Mouse (Mus musculus) spleen, adult 10 weeks (tissue): Measurements from ENCODE around the gene Hsdl1. TPM values are rescaled to one million over a fixed set of nuclear protein-coding genes. Genes with fewer than 3 reads are reported as not detected.

Source experiments
- polyA plus RNA-seq: library from polyadenylated mRNA; stranded (reverse); fragments of 350-450 nt; fragmentation: Illumina TruSeq; extraction: RNeasy Lipid Tissue Mini Kit (QIAGEN cat#74804); gene quantifications from one replicate; pipeline ENCODE4 v1.2.3, GENCODE M21; 2015; ENCODE audit warnings: low replicate concordance; ENCODE audit not compliant: insufficient read depth

The Hsdl1 gene
- 31.2 TPM for polyA plus RNA-seq

DNA sequence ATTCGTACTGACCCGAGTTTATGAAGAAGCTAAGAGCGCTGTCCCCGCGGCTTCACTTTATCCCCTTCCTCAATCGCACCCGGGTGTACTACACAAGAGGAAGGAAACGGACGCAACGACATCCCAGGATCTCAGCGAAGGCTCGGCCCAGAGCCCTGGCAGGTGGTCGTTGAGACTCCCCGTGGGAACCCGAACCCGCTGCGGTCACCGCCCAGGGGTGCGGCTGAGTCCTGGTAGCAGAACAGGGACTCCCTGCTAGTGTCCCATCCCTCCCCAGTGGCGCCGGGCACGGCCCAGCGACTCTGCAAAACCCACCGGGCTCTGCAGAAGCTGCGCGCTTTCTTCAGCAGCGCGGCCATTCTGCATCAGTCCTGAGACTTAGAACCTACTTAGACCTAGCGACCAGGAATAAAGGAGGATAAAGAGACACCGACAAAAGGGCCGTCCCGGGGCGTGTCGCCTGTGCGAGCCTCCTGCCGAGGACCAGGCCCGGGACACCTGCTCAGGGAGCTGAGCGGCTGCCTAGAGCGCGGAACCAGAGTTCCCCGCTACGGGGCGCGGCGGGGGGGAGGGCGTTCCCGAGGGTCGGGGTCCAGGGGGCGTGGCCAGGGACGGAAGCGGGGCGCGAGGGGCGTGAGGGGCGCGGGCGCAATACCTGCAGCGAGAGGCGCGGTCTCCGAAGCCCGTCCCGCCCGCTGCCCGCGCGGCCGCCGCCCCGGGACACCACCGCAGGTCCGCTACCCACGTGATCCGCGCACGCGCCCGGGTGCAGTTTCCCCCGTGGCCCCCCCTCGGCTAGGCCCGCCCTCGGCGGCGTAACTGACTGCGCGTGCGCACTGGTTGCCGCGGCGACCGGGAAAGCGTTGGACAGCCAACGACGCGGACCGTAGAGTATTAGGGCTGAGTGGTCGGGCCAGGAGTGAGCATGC, at the start of gene Hsdl1, which contains the start of gene Dnaaf1:
Gene Hsdl1 (minus strand): TSS at position 747 of the 929 bp plus-strand sequence.
Gene Dnaaf1 (plus strand): TSS at position 799 of the 929 bp plus-strand sequence.

DNA sequence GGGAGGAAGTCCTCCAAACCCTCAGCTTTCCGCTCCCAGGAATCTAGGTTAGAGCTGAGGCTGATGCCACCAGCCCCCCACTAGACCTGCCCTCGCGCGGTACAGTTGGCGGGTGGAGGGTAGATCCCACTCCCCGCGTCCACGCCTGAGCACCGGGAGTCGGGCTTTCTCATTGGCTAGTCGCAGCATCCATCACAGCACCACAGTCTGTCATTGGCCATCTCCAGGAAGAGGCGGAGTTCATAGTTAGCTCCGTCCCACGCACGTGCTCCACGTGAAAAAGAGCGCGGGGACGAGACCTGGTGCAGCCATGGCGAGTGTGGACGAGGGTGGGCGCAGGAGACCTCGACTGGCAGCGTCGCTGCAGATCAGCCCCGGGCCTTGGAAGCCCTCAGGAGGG, 37.5 kb upstream of the Hsdl1 start, which contains the start of gene Adad2:
Gene Adad2 (plus strand): TSS at position 277 of the 400 bp plus-strand sequence.

DNA sequence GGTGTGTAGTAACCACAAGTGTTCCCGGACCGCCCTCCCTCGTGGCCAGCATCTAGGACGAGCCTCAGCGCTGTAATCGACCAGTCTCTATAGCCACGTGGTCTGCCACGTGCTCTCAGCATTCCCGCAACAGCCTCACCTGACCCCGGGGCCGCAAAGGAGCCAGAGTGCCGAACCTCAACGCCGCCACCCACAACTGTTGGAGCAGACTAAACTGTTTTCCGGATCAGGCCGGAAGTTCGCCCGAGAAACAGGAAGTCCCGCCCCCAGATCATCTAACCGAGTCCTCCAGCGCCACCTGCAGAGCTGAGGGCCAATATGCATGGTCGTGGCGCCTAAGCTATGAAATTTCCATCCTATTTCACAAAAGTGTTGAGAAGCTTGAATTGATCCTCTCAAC, 30.0 kb upstream of the Hsdl1 start, which contains the start of gene Taf1c:
Gene Taf1c (minus strand): TSS at position 227 of the 400 bp plus-strand sequence.

DNA sequence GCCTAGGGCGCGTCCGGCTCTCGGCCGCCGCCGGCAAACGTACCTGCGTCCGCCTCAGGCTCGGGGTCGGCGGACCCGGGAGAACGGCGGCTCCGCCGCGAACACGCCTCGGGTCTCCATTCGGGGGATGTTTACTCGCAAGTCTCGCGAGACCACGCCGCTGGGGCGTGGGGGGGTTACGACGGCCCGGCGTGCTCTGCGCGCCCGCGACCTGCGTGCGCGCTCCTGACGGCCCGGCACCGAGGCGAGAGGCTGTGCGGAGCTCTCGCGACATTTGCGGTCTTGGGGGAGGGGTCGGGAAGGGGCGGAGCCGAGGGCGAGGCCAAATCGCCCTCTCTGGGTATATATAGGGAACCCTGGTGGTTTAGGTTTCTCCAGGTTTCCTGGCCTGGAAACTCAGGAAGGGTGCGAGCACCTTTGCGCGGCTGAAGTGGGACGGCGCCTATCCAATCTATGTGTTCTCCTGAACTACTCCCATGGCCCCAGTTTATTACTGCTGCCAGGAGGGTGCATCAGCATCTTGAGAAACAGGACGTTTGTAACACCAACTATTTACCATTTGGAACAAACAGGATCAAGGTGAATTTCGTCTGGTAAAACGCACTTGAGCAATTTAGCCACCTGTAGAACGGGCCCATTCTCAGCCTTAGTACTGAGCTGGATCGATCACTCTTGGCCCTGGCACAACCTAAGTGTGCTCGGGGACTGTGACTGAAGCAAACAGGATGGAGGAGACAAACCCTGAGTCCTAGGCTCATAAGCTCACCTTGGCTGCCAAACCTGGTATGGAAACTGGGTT, 16.2 kb downstream of the Hsdl1 start, which contains the start of gene Mbtps1:
Gene Mbtps1 (minus strand): TSS at position 133 of the 799 bp plus-strand sequence.

Other genes starting within 250 kb of the Hsdl1 start
- gene Hsbp1, start 230.7 kb downstream of the Hsdl1 start, polyA plus RNA-seq: 126 TPM
- 6.8 TPM for gene Mlycd, start 180.3 kb downstream of the Hsdl1 start, polyA plus RNA-seq
- 1.3 TPM for gene Osgin1, start 141.1 kb downstream of the Hsdl1 start, polyA plus RNA-seq
- gene Necab2, start 128.5 kb downstream of the Hsdl1 start, polyA plus RNA-seq: 0.26 TPM
- gene Slc38a8, start 73.5 kb downstream of the Hsdl1 start, polyA plus RNA-seq: 0.17 TPM
- gene Mbtps1, start 16.4 kb downstream of the Hsdl1 start, polyA plus RNA-seq: 65.4 TPM
- not detected for gene Dnaaf1, start 52 bp upstream of the Hsdl1 start, polyA plus RNA-seq
- gene Taf1c, start 30.0 kb upstream of the Hsdl1 start, polyA plus RNA-seq: 2.6 TPM
- not detected for gene Adad2, start 37.6 kb upstream of the Hsdl1 start, polyA plus RNA-seq
- 0.07 TPM for gene Kcng4, start 60.5 kb upstream of the Hsdl1 start, polyA plus RNA-seq
- gene Wfdc1, start 91.2 kb upstream of the Hsdl1 start, polyA plus RNA-seq: 1.4 TPM
- not detected for gene Atp2c2, start 124.8 kb upstream of the Hsdl1 start, polyA plus RNA-seq
- gene Tldc1, start 203.2 kb upstream of the Hsdl1 start, polyA plus RNA-seq: 4.4 TPM